Mouse (Mus musculus): ENCODE results near the gene 9530003J23Rik. TPM values are rescaled to one million over a fixed set of nuclear protein-coding genes. Genes with fewer than 3 reads are reported as not detected.

9530003J23Rik gene
- total RNA-seq, 2 experiments from 2014 or later, result not detected

DNA sequence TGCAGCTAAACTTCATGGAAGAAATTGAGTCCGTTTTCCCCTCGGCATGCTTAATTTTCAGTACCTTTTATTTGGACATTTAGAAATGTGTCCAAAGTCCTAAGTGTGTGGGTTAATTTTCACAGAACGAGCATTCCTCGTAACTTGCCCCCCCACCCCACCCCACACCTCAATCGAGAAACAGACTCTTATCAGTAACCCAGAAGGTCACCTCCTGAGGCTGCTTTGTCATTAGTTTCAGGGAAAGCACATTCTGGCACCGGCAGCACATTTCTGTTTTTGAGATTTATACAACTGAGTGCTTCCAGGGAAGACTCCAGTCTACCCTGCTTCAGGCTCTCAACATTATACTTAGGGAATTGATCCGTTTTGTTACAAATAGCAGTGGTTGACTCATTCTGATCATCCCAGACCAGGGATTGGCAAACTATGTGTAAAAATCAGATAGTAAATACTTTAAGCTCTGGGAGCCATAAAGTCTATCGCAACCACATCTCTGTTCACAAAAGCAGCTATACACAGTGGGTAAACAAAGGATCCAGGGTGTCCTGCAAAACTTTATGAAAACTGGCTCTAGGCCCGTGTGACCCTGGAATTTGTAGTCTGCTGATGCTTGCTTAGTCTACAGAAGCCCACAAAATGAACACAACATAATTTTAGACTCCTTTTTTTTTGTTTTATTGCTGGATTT lies 53.0 kb downstream of the 9530003J23Rik start:
- DNase-seq, result no peak

Other genes with a start within 250 kb of the 9530003J23Rik start
- gene Lrrc10, start 193.4 kb downstream of the 9530003J23Rik start, total RNA-seq (2021), result not detected
- 100 to 1,000 TPM; 104 to 109 TPM for gene Cct2, start 174.9 kb downstream of the 9530003J23Rik start, total RNA-seq (2021)
- 1 to 10 TPM; 7.6 to 8.7 TPM for gene Frs2, start 90.2 kb downstream of the 9530003J23Rik start, total RNA-seq (2021)
- gene Yeats4, start 14.2 kb downstream of the 9530003J23Rik start, total RNA-seq (2021), result 10 to 100 TPM; 15.5 to 17.8 TPM
- gene Lyz2, start 43.6 kb upstream of the 9530003J23Rik start, total RNA-seq (2021), result 10 to 100 TPM; 36.4 to 45.3 TPM
- gene Lyz1, start 54.2 kb upstream of the 9530003J23Rik start, total RNA-seq (2021), result 1 to 10 TPM; 5.1 to 6.8 TPM
- gene Cpsf6, start 141.3 kb upstream of the 9530003J23Rik start, total RNA-seq (2021), result 10 to 100 TPM; 21.6 to 24.2 TPM